Mouse (Mus musculus) cortical plate, adult 2 months (tissue): ENCODE measurements around the gene Hnrnpa0.
"Not testable (repeated sequence)": the region's sequence is repeated elsewhere in the genome, so short reads cannot be mapped to it uniquely, and the experiment has no call there.

Experiments used
- CTCF ChIP-seq: fragments of 200-500 bp; IDR thresholded peaks from 2 replicates; pipeline ENCODE4 v1.5.1; 2011; ENCODE audit warnings: mild to moderate bottlenecking, control low read depth, low read length; ENCODE audit not compliant: insufficient read depth; ENCODE audit errors: extremely low read depth
- POLR2A ChIP-seq: fragments of 200-500 bp; IDR thresholded peaks from 2 replicates; pipeline ENCODE4 v1.6.1; 2011; ENCODE audit warnings: mild to moderate bottlenecking, low read length, control low read depth; ENCODE audit not compliant: insufficient read depth; ENCODE audit errors: extremely low read depth

GRCm38 (mm10) chr13:58146603-58147002 is 18.2 kb upstream of the Hnrnpa0 start:
- TF ChIP-seq CTCF, POLR2A: not testable (repeated sequence)
